Mouse (Mus musculus): ENCODE measurements around the gene Elmo1.

Elmo1 gene

DNA sequence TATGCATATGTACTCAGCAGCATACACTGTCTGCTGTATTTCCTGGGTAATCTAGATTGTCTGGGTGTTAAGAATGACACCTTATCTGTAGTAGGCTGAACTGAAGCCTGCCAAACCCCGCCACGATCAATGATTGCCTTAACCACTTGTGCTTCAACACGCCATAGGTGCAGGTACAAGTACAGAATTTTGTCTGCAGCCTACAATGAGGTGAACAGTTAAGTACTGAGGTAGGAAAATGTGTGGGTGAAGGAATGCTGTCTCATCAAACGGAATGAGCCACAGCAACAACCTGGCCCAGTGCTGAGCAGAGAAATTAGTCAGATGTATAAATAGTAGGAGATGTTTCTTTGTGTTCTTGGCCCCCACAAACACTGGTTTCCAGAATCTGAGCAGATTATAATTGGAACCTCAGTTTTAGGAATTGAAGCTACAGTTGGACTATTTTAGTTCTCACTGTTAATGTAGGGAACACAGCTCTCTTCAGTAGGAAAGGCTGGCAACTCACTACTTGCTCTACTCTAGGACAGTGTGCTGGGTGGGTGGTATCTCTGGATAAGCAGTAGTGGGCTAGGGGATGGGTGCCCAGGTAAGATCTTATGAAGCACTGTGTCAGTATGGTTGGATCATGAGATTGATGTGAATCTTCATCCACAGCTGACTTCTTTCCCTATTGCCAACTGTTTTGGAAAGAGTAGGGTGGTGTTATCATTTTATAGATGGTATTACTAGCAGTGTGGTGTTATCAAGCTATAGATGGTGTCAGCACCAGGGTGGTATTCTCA lies 4.7 kb downstream of the Elmo1 start:
- DNase-seq (ENCODE audit: low spot score in 2 of 2), result no peak

DNA sequence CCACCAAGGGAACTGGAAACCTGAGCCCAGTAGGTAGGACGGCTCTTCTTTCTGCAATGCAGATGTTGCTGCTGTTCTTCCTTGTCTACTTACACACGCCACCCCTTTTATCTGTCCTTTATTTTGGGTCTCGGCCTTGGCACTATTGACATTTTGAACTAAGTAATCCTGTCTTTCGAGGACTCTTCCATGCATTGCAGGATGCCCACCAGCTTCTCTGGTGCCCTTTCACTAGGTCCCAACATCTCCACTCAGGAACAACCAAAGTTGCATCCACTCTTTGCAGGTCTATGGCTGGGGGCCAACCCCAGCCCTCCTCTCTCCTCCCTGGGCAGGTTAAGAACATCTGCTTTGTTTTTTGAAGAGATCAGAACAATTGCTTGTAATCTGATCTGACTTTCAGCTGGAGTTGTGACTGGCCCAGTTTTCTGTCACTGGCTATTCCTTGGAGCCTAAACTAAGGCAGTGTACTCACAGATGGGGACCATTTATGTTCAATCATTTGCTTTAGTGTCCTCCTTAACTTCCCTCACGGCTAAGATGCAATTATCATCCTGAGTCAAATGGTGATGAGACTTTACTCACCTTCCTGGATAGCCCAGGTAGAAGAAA lies 6.7 kb downstream of the Elmo1 start:
- no peak for DNase-seq (ENCODE audit: low spot score in 2 of 2)

DNA sequence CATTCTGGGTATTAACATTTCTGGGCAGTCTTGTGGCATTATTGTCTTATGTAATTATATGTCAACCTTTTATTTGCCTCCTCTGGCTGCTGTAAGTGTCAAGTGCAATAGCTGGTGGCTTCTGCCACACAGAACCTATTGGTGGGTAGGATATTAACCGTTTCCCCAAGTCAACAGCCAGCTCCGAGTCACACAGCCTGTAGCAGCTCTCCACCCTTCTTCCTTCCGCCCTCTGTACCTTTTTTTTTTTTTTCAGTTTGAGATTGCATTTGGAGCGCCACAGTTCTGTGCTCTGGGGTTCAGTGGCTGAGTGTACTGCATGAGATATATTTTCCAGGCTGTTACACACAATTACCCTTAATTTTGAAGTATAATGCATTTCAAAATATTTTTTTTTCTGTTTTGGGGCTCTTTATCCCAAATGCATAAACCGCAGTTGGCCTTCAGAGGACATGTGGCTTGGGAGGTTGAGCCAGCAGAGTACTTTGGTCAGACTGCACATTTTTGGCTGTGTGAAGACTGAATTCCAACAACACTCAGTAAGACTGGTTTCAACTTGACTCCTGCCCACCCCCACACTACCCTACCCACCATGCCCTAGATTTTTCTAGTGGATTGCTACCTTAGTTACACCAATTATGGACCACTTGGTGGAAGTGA lies 7.7 kb downstream of the Elmo1 start:
- DNase-seq (ENCODE audit: low spot score in 2 of 2), result no peak

DNA sequence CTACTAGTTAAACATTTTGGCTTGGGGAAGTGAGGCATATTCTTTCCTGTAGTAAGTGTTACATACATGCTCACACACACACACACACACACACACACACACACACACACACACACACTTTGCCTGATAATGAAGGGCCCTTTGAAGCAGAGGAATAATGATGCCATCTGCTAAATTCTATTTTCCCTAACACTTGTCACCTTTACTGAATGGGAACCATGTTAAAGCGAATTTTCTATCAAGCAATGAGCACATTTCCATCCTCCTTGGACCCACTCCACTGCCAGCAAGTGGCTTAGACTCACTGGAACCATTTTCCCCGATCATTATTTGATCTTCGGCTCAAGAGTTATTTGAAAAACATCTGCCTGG lies 8.2 kb downstream of the Elmo1 start:
- DNase-seq (ENCODE audit: low spot score in 2 of 2), result no peak

DNA sequence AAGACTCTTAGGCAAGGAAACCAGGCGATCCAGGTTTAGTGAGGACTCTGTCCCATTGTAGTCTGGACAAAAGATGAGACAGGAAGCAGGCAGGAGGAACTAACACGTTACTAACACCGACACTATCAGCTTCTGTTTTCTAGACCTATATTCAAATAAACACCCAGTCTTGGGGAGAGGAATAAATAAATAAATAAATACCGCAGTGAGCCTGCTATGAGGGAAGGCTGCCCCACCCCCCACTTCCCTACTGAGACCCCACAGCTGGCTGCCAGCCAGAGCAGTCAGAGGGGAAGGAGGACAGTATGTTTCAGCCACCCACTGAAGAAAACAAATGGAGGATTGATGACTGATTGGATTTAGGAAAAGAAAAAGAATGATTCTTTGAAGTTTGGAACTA lies 9.2 kb downstream of the Elmo1 start:
- no peak for DNase-seq (ENCODE audit: low spot score in 2 of 2)

DNA sequence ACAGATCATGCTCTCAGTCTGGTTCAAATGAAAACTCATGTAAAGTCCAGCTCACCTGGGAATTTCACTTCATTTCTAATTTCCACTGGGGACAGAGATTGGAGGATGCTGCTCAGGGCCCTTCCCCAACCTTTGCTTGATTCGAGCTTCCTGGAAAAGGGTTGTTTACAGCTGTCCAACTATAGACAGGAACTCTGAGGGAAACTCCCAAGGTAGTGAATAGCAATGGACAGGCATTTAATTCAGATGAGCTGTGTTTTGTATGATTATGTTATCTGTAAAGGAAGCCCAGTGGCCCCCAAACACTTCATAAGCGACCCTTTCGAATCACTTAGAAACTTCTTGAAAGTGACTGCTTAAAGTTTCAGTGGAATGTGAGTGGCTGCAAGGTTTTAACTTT lies 10.0 kb downstream of the Elmo1 start:
- no peak for DNase-seq (ENCODE audit: low spot score in 2 of 2)

DNA sequence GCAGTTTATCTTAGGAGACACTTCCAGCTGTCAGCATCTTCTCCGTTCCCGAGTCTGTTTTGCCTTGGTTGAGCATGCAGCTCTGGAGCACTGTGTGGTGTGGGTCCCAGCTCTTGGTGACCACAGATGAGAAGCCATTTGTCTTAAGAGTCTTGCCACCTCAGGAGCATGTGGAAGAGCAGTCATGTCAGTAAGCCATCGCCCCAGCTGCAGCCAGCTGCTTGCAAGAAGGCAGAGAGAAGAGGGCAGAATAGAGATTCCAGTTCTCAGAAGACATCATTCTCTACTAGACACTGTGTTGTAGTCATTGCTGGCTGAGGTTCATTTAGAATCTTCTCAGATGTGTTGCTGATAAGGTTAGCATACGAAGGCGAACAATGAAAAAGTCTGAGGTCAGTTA lies 11.3 kb downstream of the Elmo1 start:
- DNase-seq (ENCODE audit: low spot score in 2 of 2), result no peak

DNA sequence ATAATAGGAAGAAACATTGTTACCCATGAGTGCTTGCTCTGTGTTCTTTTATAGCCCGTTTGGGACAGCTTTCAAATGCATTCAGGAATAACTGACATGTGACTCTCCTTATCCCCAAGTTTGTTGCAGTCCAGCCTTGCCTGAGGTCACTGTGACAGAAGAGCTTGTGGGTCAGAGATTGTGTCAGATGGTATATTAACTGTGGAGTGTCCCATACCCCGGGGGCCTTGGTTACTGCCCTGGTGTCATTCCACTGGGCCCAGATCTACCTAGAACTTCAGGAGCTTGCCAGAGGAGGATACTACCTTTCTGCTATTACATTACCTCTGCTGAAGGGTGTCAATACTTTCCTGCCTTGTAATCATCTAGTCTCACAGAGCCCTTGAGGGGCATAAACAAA lies 14.4 kb downstream of the Elmo1 start:
- no peak for DNase-seq (ENCODE audit: low spot score in 2 of 2)

DNA sequence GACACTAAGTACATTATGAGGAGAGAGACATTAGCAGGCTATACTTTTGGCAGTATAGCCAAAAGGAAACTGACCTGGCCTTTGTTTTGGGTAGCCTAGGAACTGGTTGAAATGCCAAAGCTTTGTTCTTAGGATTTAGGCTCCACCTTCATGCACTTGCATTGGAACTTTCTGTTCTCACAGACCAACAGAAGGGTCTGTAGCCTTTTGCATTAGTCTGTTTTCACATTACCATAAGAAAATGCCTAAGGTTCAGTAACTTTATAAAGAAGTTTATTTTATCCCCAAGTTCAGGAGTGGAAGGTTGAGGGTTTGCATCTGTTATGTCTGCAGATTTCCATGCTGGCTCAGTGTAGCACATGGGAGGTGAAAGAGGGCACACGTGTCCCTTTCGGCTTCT lies 15.6 kb downstream of the Elmo1 start:
- no peak for DNase-seq (ENCODE audit: low spot score in 2 of 2)

DNA sequence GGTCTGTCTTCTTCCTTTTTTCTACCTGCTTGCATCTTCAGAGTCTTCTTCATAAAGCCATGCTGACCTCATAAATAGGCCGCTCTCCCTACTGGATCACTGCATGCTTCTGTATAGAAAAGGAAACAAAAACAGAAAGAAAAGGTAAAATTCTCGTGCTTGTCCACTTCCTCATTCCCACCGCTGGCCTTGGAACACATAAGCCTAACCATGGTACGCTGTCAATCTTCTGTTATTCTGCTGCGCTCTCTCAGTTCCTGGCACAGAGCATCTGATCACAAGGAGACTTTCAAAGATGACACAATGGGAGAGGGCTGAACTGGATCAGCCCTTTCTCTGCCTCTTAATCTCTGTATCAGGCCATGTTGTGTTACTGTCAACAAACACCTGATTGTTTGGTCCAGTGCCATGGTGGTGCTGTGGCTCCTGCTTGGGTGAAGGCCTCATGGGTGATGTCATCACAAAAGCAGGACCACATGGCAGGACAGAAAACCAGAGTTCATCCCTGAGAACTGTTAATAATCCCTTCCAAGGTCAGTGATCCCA lies 17.6 kb downstream of the Elmo1 start:
- DNase-seq (ENCODE audit: low spot score in 2 of 2), result no peak

DNA sequence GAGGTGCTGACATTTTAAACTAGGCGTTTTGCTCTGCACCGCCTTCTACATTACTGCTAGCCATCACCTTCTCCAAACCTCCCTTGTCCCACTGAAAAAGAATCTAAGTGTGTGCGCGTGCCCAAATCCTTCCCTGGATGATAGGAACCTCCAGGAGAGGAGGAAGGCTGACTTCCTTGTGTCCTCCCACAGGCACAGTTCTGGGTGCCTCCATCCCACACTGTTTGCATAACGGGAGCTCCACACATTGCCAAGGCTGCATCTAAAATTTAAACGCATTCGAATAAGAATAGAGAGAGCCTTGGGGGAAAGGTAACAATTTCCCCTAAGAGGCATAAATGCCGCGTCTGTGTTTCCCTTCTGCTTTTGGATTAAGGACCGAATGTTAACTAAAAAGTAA lies 18.6 kb downstream of the Elmo1 start:
- no peak for DNase-seq (ENCODE audit: low spot score in 2 of 2)

DNA sequence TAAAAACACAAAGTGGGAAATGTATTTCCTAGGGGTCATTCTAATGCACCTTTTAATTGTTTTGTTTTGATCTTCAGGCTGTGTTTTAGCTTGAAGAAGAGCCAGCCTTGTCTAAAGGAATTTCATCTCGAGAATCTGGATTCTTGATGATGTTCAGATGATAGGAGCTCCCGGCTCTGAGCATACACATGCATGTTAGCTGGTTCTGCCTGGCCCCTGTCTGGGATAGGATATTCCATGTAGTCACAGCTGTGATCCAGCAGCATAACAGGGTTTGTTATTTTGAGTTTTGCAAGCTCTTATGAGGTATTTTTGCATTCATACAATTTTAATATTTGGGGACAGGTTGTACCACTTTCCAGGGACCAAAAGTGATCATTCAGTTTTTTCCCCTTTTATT lies 19.1 kb downstream of the Elmo1 start:
- DNase-seq (ENCODE audit: low spot score in 2 of 2), result no peak

DNA sequence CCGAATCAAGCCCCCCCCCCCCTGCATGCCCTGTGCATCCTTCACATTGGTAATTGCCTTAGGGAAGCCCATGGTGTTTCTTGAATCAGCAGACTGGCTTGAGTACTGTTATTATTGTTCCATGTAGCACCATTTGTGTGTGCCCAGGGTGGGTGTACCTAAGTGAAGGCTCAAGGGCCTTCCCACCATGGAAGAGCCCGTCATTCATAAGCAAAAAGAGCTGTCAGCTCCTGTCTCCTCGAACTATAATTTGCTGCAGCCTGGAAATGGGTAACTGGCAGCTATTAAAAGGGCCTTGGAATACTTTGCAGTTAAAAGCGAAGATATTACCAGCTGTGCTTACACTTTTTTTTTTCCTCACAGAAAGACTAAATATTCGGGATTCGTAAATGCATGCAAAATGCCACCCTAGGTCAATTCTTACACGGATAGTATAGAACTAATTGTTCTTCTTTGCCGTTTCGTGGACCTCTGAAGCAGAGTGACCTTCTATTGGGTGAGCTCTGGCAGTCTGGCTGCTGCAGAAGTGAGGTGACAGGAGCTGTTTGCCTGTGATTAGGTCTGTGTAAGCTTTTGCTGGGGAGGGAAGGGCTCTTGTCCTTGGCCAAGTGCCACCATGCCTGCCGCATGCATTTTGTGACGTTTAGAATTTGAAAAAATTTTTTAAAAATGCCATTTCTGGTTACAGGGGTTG lies 19.7 kb downstream of the Elmo1 start:
- no peak for DNase-seq (ENCODE audit: low spot score in 2 of 2)

DNA sequence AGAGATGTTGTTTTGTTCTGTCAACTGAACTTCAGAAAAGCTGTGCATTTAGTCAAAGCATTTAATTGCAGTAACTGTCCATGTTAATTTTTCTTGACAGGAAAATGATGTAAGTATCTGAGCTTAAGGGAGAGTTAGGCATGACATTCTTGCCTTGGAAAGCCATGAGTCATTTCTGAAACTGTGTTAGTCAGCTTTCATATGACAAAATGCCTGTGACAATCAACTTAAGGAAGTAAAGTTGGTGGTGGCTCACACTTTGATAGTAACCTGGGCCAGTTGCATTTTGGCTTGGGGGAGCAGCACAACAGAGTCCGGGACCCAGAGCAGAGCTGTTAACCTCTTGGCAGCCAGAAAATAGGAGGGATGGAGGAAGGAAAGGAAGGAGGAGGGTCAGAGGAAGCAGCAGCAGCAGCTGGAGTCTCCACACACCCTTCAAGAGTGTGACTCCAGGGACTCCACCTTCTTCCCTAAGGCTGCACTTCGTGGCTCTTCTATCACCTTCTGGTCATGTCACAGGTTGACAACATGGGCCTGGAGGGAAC lies 20.9 kb downstream of the Elmo1 start:
- no peak for DNase-seq (ENCODE audit: low spot score in 2 of 2)

DNA sequence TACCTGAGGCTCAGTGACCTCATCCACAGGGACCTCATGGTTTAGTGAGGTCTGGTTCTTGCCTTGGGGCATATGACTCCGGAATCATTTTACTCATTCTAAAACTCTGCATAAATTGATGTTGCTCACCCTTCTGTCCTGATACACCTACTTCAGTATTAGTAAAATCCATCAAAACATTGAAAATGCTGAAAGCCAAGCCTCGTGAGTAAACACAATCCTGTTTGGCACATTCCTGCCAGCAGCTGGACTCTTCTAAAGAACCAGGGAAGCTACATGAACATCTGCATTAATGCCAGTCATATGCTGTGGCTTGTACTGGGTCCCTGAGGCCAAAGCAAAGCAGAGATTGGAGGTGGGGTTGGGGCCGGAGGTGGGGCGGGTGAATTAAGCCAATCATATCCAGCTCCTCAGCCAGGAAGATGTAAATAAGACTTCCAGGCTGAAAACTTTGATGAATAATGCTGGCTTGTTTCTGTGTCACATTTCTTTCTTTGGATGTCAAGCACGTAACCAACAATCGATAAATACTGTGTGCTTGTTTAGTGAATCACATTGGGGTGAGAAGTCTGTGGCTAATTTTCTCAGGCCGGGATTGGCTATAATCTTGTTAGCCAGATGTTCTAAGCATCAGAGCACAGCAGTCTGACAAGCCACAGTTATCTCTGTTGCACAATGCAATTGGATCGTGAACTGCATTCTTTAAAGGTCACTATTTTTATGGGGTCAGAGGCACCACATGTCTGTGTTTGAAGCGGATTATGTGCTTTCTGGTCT lies 24.9 kb downstream of the Elmo1 start:
- DNase-seq (ENCODE audit: low spot score in 2 of 2), result no peak

DNA sequence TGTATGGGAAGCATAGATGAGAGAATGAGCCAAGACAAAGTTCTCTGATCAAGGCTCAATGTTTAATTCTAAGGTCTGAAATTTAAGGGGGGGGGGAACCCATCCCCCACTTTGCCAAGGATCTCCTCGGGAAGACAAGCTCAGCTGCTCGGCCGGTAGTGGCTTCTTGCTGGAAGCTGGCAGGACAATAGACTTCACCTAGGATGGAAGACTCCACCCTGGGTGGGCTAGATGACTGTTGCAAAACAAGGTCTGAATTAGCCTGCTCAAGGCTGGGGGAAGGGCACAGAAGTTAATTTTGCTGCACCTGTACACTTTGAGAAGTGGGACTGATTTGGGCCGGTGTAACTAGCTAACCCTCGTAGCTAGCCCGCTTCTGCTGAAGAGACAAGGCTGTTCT lies 25.6 kb downstream of the Elmo1 start:
- DNase-seq (ENCODE audit: low spot score in 2 of 2), result no peak

DNA sequence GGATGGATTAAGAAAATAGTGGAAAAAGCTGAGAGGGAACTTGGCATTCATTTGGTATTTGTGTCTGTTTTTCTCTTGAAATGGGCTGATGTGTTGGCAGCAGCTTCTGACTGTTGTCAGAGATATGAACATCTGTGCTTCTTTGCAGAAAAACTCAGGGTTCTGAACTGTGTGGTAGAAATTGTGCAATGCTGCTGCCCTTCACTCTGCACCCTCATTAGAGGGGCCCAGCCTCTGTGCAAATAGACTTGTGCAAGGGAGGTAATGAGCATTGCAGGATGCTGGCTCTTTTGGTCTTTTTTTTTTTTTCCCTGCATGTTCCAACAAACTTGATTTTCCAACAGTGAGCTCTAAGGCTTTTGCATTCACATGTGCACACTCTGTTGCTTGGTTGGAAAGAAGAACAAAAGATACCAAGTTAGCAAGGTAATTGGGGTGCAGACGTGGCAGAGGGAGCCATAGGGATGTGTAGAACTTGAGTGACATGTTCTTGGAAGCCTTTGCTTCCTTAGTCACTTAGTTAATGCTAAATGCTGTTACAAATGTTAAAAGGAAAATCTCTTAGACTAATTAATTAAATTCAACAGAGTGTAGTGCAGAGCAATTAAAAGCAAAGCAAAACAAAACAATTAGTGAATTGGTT lies 26.6 kb downstream of the Elmo1 start:
- DNase-seq (ENCODE audit: low spot score in 2 of 2), result no peak

DNA sequence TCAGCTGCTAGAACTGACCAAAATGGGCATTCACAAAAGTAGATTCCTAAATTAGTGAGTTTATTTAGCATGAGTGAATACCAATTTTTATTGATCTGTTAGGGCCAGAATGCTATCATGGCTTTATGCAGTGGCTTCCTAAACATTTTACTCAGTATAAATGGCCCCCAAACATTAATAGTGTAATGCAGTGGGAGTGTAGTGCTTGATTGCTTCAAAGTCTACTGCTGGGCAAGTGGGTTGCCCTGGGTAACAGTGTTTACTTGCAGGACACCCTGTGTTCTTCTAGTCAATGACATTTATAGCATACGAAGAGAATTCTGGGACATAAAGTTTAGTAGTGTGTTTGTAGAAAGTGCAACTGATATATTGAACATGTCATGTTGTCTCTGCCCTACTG lies 27.3 kb downstream of the Elmo1 start:
- no peak for DNase-seq (ENCODE audit: low spot score in 2 of 2)

DNA sequence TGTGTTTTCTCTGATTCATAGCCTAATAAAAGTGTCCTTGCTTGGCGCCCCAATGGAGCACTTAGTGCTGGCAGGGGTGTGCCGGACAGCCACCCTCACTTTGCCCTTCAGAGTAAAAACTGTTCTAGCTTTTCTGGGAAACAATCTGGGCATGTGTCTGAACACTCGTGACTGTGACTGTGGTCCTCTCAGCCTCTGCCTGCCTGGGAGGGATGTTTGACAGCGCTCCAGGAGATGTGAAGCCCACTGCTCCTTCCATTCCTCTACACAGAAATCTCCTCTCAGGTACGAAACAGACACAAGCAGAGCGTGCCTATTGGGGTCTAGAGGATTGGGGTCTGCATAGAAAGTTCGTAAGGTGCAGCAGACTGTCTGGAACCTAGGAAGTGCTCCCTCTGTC lies 28.5 kb downstream of the Elmo1 start:
- no peak for DNase-seq (ENCODE audit: low spot score in 2 of 2)

DNA sequence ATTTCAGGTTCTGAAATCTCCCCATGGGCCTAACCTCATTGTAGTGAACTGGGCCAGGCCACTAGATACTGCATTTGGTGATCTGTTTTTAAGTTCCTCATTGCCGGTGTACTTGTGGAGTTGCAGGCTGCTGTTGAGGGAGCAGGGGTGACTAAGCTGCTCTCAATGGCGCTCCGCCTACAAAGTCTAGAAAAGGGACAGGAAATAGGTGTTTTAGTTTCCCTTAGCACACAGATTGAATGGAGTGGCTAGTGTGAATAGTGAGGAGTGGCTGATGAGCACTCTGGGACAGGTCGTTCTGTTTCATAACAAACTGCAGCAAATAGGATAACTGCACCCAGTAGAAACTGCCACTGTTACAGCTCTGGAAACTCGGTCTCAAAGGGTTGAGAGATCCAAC lies 30.3 kb downstream of the Elmo1 start:
- no peak for DNase-seq (ENCODE audit: low spot score in 2 of 2)
